Mouse (Mus musculus): ENCODE data around the gene H2al1e. TPM values are rescaled to one million over a fixed set of nuclear protein-coding genes. Genes with fewer than 3 reads are reported as not detected.
A peak's percentile ranks its signal among the peaks of the same experiment; 100 is the strongest.

Gene H2al1e
- polyA plus RNA-seq, 1 experiment: not detected

GRCm38 (mm10) chrX:11345762-11346161 is 34.0 kb downstream of the H2al1e start:
- no peak overlapping the region for H3K27ac ChIP-seq (ENCODE audit: insufficient read depth, low read length)
- TF ChIP-seq POLR2A (IDR thresholded peaks at IDR 0.05; ENCODE audit: borderline replicate concordance, insufficient read depth, low read length) (no peak), CTCF (IDR thresholded peaks at IDR 0.05; ENCODE audit: borderline replicate concordance, insufficient read depth, low read depth, low read length) (no peak)
- peak; percentile 19 to 25 for DNase-seq
- no peak overlapping the region for H3K4me3 ChIP-seq (replicated peaks; ENCODE audit: insufficient read depth, low read depth, low read length)
- WGBS: 42% methylated on average over 9 of the region's 9 CpGs
- no peaks in the 10 kb centered on the region for H3K4me1 ChIP-seq (ENCODE audit: control insufficient read depth, insufficient read depth, low read length)
- no peaks in the 10 kb centered on the region for H3K27me3 ChIP-seq (ENCODE audit: control insufficient read depth, insufficient read depth, low read length)

DNA sequence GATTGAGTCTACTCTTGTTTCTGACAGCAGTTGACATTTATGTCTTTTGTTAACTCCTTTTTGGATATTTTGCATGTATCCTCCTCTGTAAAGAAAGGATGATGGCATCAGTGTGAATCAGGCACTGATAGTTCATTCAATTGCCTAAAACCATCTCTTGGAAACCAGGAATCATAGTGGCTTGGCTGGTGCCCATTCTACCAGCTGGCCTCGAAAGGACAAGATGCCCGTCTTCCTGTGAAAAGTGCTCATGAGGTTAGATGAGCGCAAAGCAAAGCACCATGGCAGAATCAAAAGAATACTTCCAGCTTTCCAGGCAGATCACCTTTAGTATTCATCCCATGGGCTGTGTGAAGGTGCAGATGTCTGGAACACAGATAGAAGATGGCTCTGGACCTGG is 35.0 kb downstream of the H2al1e start:
- no peak for TF ChIP-seq POLR2A (IDR thresholded peaks at IDR 0.05; ENCODE audit: borderline replicate concordance, insufficient read depth, low read length)
- no peak for TF ChIP-seq CTCF (IDR thresholded peaks at IDR 0.05; ENCODE audit: borderline replicate concordance, insufficient read depth, low read depth, low read length)
- no peaks in the 10 kb centered on the region for H3K27me3 ChIP-seq (ENCODE audit: control insufficient read depth, insufficient read depth, low read length)
- peak; percentile 31 to 46 for DNase-seq
- no peak overlapping the region for H3K4me3 ChIP-seq (replicated peaks; ENCODE audit: insufficient read depth, low read depth, low read length)
- no peaks in the 10 kb centered on the region for H3K4me1 ChIP-seq (ENCODE audit: control insufficient read depth, insufficient read depth, low read length)
- WGBS: 33% methylated on average over 3 of the region's 3 CpGs
- H3K27ac ChIP-seq (ENCODE audit: insufficient read depth, low read length): no peak overlapping the region

- TF ChIP-seq CTCF (IDR thresholded peaks at IDR 0.05; ENCODE audit: borderline replicate concordance, insufficient read depth, low read depth, low read length) (no peak), POLR2A (IDR thresholded peaks at IDR 0.05; ENCODE audit: borderline replicate concordance, insufficient read depth, low read length) (no peak)
- Histone ChIP-seq H3K4me1 (ENCODE audit: control insufficient read depth, insufficient read depth, low read length) (no peaks in the 10 kb centered on the region; the same call in 1 of the 2 replicates), H3K27me3 (ENCODE audit: control insufficient read depth, insufficient read depth, low read length) (no peaks in the 10 kb centered on the region), H3K4me3 (replicated peaks; ENCODE audit: insufficient read depth, low read depth, low read length) (no peak overlapping the region), H3K27ac (ENCODE audit: insufficient read depth, low read length) (no peak overlapping the region)
- 95% methylated on average over 6 of the region's 6 CpGs for WGBS
- DNase-seq: no peak
These were observed 49.1 kb downstream of the H2al1e start for GRCm38 (mm10) chrX:11360823-11361222.

DNA sequence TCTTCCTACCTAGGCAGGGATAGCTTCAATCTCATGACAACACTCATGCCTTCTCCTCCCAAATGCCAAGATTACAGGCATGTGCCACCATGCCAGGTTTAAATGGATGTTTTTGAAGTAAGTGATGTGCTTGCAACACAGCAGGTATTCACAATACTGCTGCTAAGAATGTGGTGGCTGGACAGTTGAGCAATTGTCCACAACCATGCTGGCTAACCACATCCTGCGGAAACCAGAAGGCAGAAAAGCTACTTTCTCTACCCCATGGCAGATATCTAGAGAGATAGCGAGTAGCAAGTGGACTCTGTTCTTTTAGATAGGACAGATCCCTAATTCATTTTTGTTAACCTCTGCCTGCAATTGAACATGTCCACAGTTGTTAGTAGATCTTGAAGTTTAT is 49.5 kb downstream of the H2al1e start:
- H3K4me1 ChIP-seq (ENCODE audit: control insufficient read depth, insufficient read depth, low read length): no peaks in the 10 kb centered on the region; the same call in 1 of the 2 replicates
- 98% methylated on average over 2 of the region's 2 CpGs for WGBS
- H3K4me3 ChIP-seq (replicated peaks; ENCODE audit: insufficient read depth, low read depth, low read length): no peak overlapping the region
- no peak overlapping the region for H3K27ac ChIP-seq (ENCODE audit: insufficient read depth, low read length)
- no peak for DNase-seq
- H3K27me3 ChIP-seq (ENCODE audit: control insufficient read depth, insufficient read depth, low read length): no peaks in the 10 kb centered on the region
- TF ChIP-seq POLR2A (IDR thresholded peaks at IDR 0.05; ENCODE audit: borderline replicate concordance, insufficient read depth, low read length): no peak
- no peak for TF ChIP-seq CTCF (IDR thresholded peaks at IDR 0.05; ENCODE audit: borderline replicate concordance, insufficient read depth, low read depth, low read length)

Other genes starting within 250 kb of the H2al1e start
- not detected in 2 replicates for gene H2al1a, start 12.7 kb upstream of the H2al1e start, polyA plus RNA-seq (2012; rRNA removed)
- not detected in 2 replicates for gene H2al1b, start 9.5 kb upstream of the H2al1e start, polyA plus RNA-seq (2012; rRNA removed)
- gene H2al1c, start 6.3 kb upstream of the H2al1e start, polyA plus RNA-seq (2012; rRNA removed): not detected in 2 replicates
- not detected in 2 replicates for gene H2al1d, start 3.1 kb upstream of the H2al1e start, polyA plus RNA-seq (2012; rRNA removed)
- not detected in 2 replicates for gene H2al1f, start 3.2 kb downstream of the H2al1e start, polyA plus RNA-seq (2012; rRNA removed)
- not detected in 2 replicates for gene H2al1g, start 6.3 kb downstream of the H2al1e start, polyA plus RNA-seq (2012; rRNA removed)
- gene H2al1h, start 9.6 kb downstream of the H2al1e start, polyA plus RNA-seq (2012; rRNA removed): not detected in 2 replicates
- not detected in 2 replicates for gene H2al1i, start 12.7 kb downstream of the H2al1e start, polyA plus RNA-seq (2012; rRNA removed)
- gene H2al1j, start 15.9 kb downstream of the H2al1e start, polyA plus RNA-seq (2012; rRNA removed): not detected in 2 replicates

All from cerebellum, adult 2 months (tissue).